Mouse (Mus musculus) G1E (cell line): ENCODE data around the gene Smim24.

Experiments
- CTCF ChIP-seq: IDR thresholded peaks from 2 replicates; pipeline ENCODE4 v1.5.1; 2012; ENCODE audit warnings: low read depth, low read length, inconsistent platforms, mixed read lengths
- GATA1 ChIP-seq: IDR thresholded peaks from 2 replicates; pipeline ENCODE4 v1.6.1; 2012; ENCODE audit warnings: borderline replicate concordance, low read length, inconsistent platforms, mixed read lengths
- TAL1 ChIP-seq: conservative IDR thresholded peaks from 2 replicates; pipeline ENCODE4 v1.6.1; 2012; ENCODE audit warnings: low read depth, low read length, inconsistent platforms, mixed read lengths

GRCm38 (mm10) chr10:81416581-81417226 lies 23.9 kb downstream of the Smim24 start:
- TF ChIP-seq CTCF (no peak), GATA1 (no peak), TAL1 (no peak)
